Comparison of ENCODE assay signal across 34 mouse cellular contexts in the genomic region with DNA sequence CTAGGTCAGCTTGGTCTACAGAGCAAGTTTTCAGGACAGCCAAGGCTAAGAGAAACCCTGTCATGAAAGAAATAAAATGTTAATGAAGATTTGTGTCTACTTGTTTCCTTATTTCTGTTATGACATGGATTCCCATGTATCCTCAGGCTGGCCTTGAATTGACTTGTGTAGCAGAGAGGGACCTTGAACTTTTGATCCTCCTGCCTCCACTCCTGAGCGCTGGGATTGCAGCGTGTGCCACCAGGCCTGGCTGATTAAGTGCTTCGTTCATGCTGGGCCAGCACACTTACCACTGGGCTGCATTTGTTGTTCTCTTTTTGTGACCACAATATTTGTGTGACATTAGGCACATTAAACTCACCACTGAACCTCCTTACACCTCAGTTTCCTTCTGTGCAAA. TPM values are rescaled to one million over a fixed set of nuclear protein-coding genes. Genes with fewer than 3 reads are reported as not detected.
"Had no signal": no experiment of that assay in that cellular context is flagged by ENCODE, and none has a peak within 500 bp of the region (broad histone marks: within the 10 kb centered on the region; RNA-seq: fewer than 3 reads in every experiment).

No protein-coding gene starts in this region.

- H3K4me2 ChIP-seq: limb, embryonic 12.5 days; limb, embryonic 13.5 days; limb, embryonic 15.5 days; liver, embryonic 11.5 days; liver, embryonic 12.5 days; liver, embryonic 13.5 days; liver, embryonic 15.5 days; lung, embryonic 14.5 days; lung, embryonic 15.5 days; midbrain, embryonic 12.5 days; midbrain, embryonic 13.5 days; midbrain, embryonic 15.5 days; neural tube, embryonic 12.5 days; neural tube, embryonic 13.5 days had no signal

- H3K4me3 ChIP-seq: limb, embryonic 10.5 days; limb, embryonic 12.5 days; limb, embryonic 13.5 days; limb, embryonic 15.5 days; liver, embryonic 12.5 days; liver, embryonic 13.5 days; liver, embryonic 15.5 days; lung, embryonic 15.5 days; megakaryocyte, embryonic 14.5 days; midbrain, embryonic 12.5 days; midbrain, embryonic 13.5 days; midbrain, embryonic 15.5 days; myocyte; neural tube, embryonic 12.5 days; neural tube, embryonic 13.5 days had no signal

- DNase-seq: left cerebral cortex, postnatal 4 days; liver; liver, embryonic 13.5 days; liver, postnatal 0 days; lung, adult 18-20 months; lung, adult 2 months; lung, embryonic 14.5 days; lung, postnatal 10 days; lung, postnatal 14 days; lung, postnatal 36 days; lung, postnatal 4 days; midbrain, embryonic 14.5 days had no signal

- H3K27ac ChIP-seq: limb, embryonic 10.5 days; limb, embryonic 12.5 days; limb, embryonic 13.5 days; limb, embryonic 15.5 days; liver, embryonic 12.5 days; liver, embryonic 13.5 days; liver, embryonic 14.5 days; liver, embryonic 15.5 days; lung, embryonic 15.5 days; macrophage; midbrain, embryonic 12.5 days; midbrain, embryonic 13.5 days; midbrain, embryonic 15.5 days; neural tube, embryonic 12.5 days; neural tube, embryonic 13.5 days had no signal

- H3K4me1 ChIP-seq: limb, embryonic 10.5 days; limb, embryonic 12.5 days; limb, embryonic 13.5 days; limb, embryonic 15.5 days; liver, embryonic 15.5 days; lung, embryonic 15.5 days; midbrain, embryonic 12.5 days; midbrain, embryonic 13.5 days; midbrain, embryonic 15.5 days; neural tube, embryonic 12.5 days; neural tube, embryonic 13.5 days had no signal

- H3K9ac ChIP-seq: limb, embryonic 12.5 days; limb, embryonic 13.5 days; limb, embryonic 15.5 days; liver, embryonic 12.5 days; liver, embryonic 13.5 days; liver, embryonic 14.5 days; liver, embryonic 15.5 days; liver, postnatal 0 days; lung, embryonic 14.5 days; lung, embryonic 15.5 days; midbrain, embryonic 12.5 days; midbrain, embryonic 13.5 days; midbrain, embryonic 15.5 days; neural tube, embryonic 12.5 days; neural tube, embryonic 13.5 days had no signal

- H3K9me3 ChIP-seq: limb, embryonic 10.5 days; limb, embryonic 12.5 days; limb, embryonic 13.5 days; limb, embryonic 15.5 days; liver, embryonic 12.5 days; liver, embryonic 13.5 days; liver, embryonic 15.5 days; lung, embryonic 15.5 days; midbrain, embryonic 12.5 days; midbrain, embryonic 13.5 days; midbrain, embryonic 15.5 days; neural tube, embryonic 12.5 days; neural tube, embryonic 13.5 days had no signal

- H3K36me3 ChIP-seq: limb, embryonic 10.5 days; limb, embryonic 12.5 days; limb, embryonic 13.5 days; limb, embryonic 15.5 days; liver, embryonic 12.5 days; liver, embryonic 13.5 days; liver, embryonic 15.5 days; lung, embryonic 15.5 days; neural tube, embryonic 12.5 days had no signal

- ATAC-seq: liver, embryonic 12.5 days; liver, postnatal 0 days; lung, postnatal 0 days; midbrain, embryonic 15.5 days; midbrain, embryonic 16.5 days had no signal

- H3K27me3 ChIP-seq: limb, embryonic 12.5 days; limb, embryonic 13.5 days; limb, embryonic 15.5 days; liver, embryonic 12.5 days; liver, embryonic 13.5 days; liver, embryonic 15.5 days; lung, embryonic 15.5 days; megakaryocyte, embryonic 14.5 days; midbrain, embryonic 12.5 days; midbrain, embryonic 13.5 days; midbrain, embryonic 15.5 days; neural tube, embryonic 12.5 days; neural tube, embryonic 13.5 days had no signal

RNA-seq across cellular contexts. Expression of a gene that starts 16.1 kb away (rescaled TPM):
- total RNA-seq: liver, adult 2 months; megakaryocyte progenitor cell, adult 5-6 weeks; megakaryocyte-erythroid progenitor cell, adult 5-6 weeks had no signal
- polyA plus RNA-seq: liver, adult 2 months; liver, embryonic 14.5 days; liver, embryonic 15.5 days; lung, embryonic 14.5 days had no signal
